Mouse (Mus musculus): ENCODE results near the gene Notch1. TPM values are rescaled to one million over a fixed set of nuclear protein-coding genes. Genes with fewer than 3 reads are reported as not detected.
A peak's percentile ranks its signal among the peaks of the same experiment; 100 is the strongest.

The Notch1 gene
- polyA plus RNA-seq, 1 experiment from 2014 or later = 48.2 TPM

GRCm38 (mm10) chr2:26496451-26496850, 20.0 kb downstream of the Notch1 start:
- H3K4me3 ChIP-seq = no peak overlapping the region
- 0 out of 2 replicates have a peak overlapping the region, but pooled peaks have one; percentile 3 for H3K9ac ChIP-seq
- H3K4me1 ChIP-seq = peaks cover 97% of the 10 kb centered on the region
- no peaks in the 10 kb centered on the region for H3K9me3 ChIP-seq
- peak overlapping the region; percentile 81 for H3K4me2 ChIP-seq (replicated peaks)
- H3K27ac ChIP-seq = 0 out of 2 replicates have a peak overlapping the region, but pooled peaks have one; percentile 27
- peaks cover 13% of the 10 kb centered on the region; the same call in 1 of the 2 replicates for H3K36me3 ChIP-seq
- 87% methylated on average over 3 of the region's 3 CpGs for WGBS
- no peak for ATAC-seq (ENCODE audit: low FRiP score, low read depth)
- H3K27me3 ChIP-seq (replicated peaks) = no peaks in the 10 kb centered on the region

- 76% methylated on average over 2 of the region's 2 CpGs for WGBS
Observed at GRCm38 (mm10) chr2:26495701-26496100, 20.8 kb downstream of the Notch1 start.

GRCm38 (mm10) chr2:26494991-26495390, 21.5 kb downstream of the Notch1 start:
- peak overlapping the region; percentile 68; the same call in 1 of the 2 replicates for H3K27ac ChIP-seq
- ATAC-seq (ENCODE audit: low FRiP score, low read depth) = no peak

More at GRCm38 (mm10) chr2:26495701-26496100, 20.8 kb downstream of the Notch1 start:
- 0 out of 2 replicates have a peak overlapping the region, but pooled peaks have one; percentile 27 for H3K27ac ChIP-seq
- no peak overlapping the region for H3K4me3 ChIP-seq
- no peaks in the 10 kb centered on the region for H3K27me3 ChIP-seq (replicated peaks)
- H3K9ac ChIP-seq = 0 out of 2 replicates have a peak overlapping the region, but pooled peaks have one; percentile 3
- H3K9me3 ChIP-seq = no peaks in the 10 kb centered on the region
- H3K4me2 ChIP-seq (replicated peaks) = peak overlapping the region; percentile 81; the same call in 1 of the 2 replicates
- peaks cover 98% of the 10 kb centered on the region for H3K4me1 ChIP-seq
- no peak for ATAC-seq (ENCODE audit: low FRiP score, low read depth)
- peaks cover 13% of the 10 kb centered on the region; the same call in 1 of the 2 replicates for H3K36me3 ChIP-seq

GRCm38 (mm10) chr2:26494396-26494795, 22.1 kb downstream of the Notch1 start:
- Histone ChIP-seq H3K4me1 (peaks cover 100% of the 10 kb centered on the region), H3K4me3 (no peak overlapping the region), H3K9ac (peak overlapping the region; percentile 29; the same call in 1 of the 2 replicates), H3K9me3 (no peaks in the 10 kb centered on the region), H3K36me3 (peaks cover 11% of the 10 kb centered on the region; the same call in 1 of the 2 replicates), H3K27ac (peak overlapping the region; percentile 68), H3K4me2 (replicated peaks) (peak overlapping the region; percentile 81), H3K27me3 (replicated peaks) (no peaks in the 10 kb centered on the region)
- no peak for ATAC-seq (ENCODE audit: low FRiP score, low read depth)
- WGBS = 54% methylated on average over 7 of the region's 7 CpGs

More at GRCm38 (mm10) chr2:26494991-26495390, 21.5 kb downstream of the Notch1 start:
- WGBS = 68% methylated on average over 5 of the region's 5 CpGs
- Histone ChIP-seq H3K36me3 (peaks cover 13% of the 10 kb centered on the region; the same call in 1 of the 2 replicates), H3K9me3 (no peaks in the 10 kb centered on the region), H3K4me3 (no peak overlapping the region), H3K4me2 (replicated peaks) (peak overlapping the region; percentile 81), H3K4me1 (peaks cover 100% of the 10 kb centered on the region), H3K9ac (no peak overlapping the region), H3K27me3 (replicated peaks) (no peaks in the 10 kb centered on the region)

GRCm38 (mm10) chr2:26493021-26493781, 23.3 kb downstream of the Notch1 start:
- Histone ChIP-seq H3K36me3 (no peaks in the 10 kb centered on the region; the same call in 1 of the 2 replicates), H3K4me2 (replicated peaks) (peak overlapping the region; percentile 81), H3K9ac (peak overlapping the region; percentile 35; the same call in 1 of the 2 replicates), H3K27ac (peak overlapping the region; percentile 39; the same call in 1 of the 2 replicates), H3K4me3 (0 out of 2 replicates have a peak overlapping the region, but pooled peaks have one; percentile 11), H3K9me3 (no peaks in the 10 kb centered on the region), H3K27me3 (replicated peaks) (no peaks in the 10 kb centered on the region), H3K4me1 (peaks cover 100% of the 10 kb centered on the region)
- WGBS = 20% methylated on average over 9 of the region's 9 CpGs
- no peak for ATAC-seq (ENCODE audit: low FRiP score, low read depth)

- no peak for ATAC-seq (ENCODE audit: low FRiP score, low read depth)
- peak overlapping the region; percentile 55 for H3K4me2 ChIP-seq (replicated peaks)
- 28% methylated on average over 4 of the region's 4 CpGs for WGBS
- peak overlapping the region; percentile 96; the same call in 1 of the 2 replicates for H3K27ac ChIP-seq
- no peak overlapping the region for H3K4me3 ChIP-seq
- no peaks in the 10 kb centered on the region for H3K27me3 ChIP-seq (replicated peaks)
- H3K9ac ChIP-seq = 0 out of 2 replicates have a peak overlapping the region, but pooled peaks have one; percentile 33
- no peaks in the 10 kb centered on the region for H3K36me3 ChIP-seq
- peaks cover 100% of the 10 kb centered on the region for H3K4me1 ChIP-seq
- no peaks in the 10 kb centered on the region for H3K9me3 ChIP-seq
Observed at GRCm38 (mm10) chr2:26490760-26491301, 25.6 kb downstream of the Notch1 start.

- H3K9ac ChIP-seq = peak overlapping the region; percentile 18; the same call in 1 of the 2 replicates
- peaks cover 16% of the 10 kb centered on the region for H3K36me3 ChIP-seq
- no peaks in the 10 kb centered on the region for H3K27me3 ChIP-seq (replicated peaks)
- ATAC-seq (ENCODE audit: low FRiP score, low read depth) = peak; percentile 23
- H3K27ac ChIP-seq = peak overlapping the region; percentile 96
- H3K9me3 ChIP-seq = no peaks in the 10 kb centered on the region
- H3K4me1 ChIP-seq = peaks cover 100% of the 10 kb centered on the region
- WGBS = 43% methylated on average over 9 of the region's 9 CpGs
- H3K4me2 ChIP-seq (replicated peaks) = peak overlapping the region; percentile 55
- no peak overlapping the region for H3K4me3 ChIP-seq
Observed at GRCm38 (mm10) chr2:26488535-26489135, 27.8 kb downstream of the Notch1 start.

- no peak overlapping the region for H3K4me3 ChIP-seq
- H3K9ac ChIP-seq = peak overlapping the region; percentile 41
- H3K36me3 ChIP-seq = peaks cover 26% of the 10 kb centered on the region
Observed at GRCm38 (mm10) chr2:26487322-26488021, 29.0 kb downstream of the Notch1 start.

GRCm38 (mm10) chr2:26486835-26487321, 29.6 kb downstream of the Notch1 start:
- Histone ChIP-seq H3K4me1 (peaks cover 100% of the 10 kb centered on the region), H3K36me3 (peaks cover 32% of the 10 kb centered on the region), H3K9ac (peak overlapping the region; percentile 41; the same call in 1 of the 2 replicates), H3K9me3 (no peaks in the 10 kb centered on the region), H3K4me3 (no peak overlapping the region), H3K27me3 (replicated peaks) (no peaks in the 10 kb centered on the region), H3K4me2 (replicated peaks) (peak overlapping the region; percentile 55), H3K27ac (peak overlapping the region; percentile 96)
- 4% methylated on average over 3 of the region's 3 CpGs for WGBS
- ATAC-seq (ENCODE audit: low FRiP score, low read depth) = peak; percentile 51

More at GRCm38 (mm10) chr2:26487322-26488021, 29.0 kb downstream of the Notch1 start:
- H3K9me3 ChIP-seq = no peaks in the 10 kb centered on the region
- H3K27me3 ChIP-seq (replicated peaks) = no peaks in the 10 kb centered on the region
- ATAC-seq (ENCODE audit: low FRiP score, low read depth) = peak; percentile 19
- 4% methylated on average over 18 of the region's 18 CpGs for WGBS
- peaks cover 100% of the 10 kb centered on the region for H3K4me1 ChIP-seq
- H3K27ac ChIP-seq = peak overlapping the region; percentile 96
- peak overlapping the region; percentile 55 for H3K4me2 ChIP-seq (replicated peaks)

- Histone ChIP-seq H3K27me3 (replicated peaks) (no peaks in the 10 kb centered on the region), H3K4me1 (peaks cover 99% of the 10 kb centered on the region), H3K4me3 (no peak overlapping the region), H3K9me3 (no peaks in the 10 kb centered on the region), H3K9ac (peak overlapping the region; percentile 41), H3K4me2 (replicated peaks) (peak overlapping the region; percentile 55), H3K36me3 (peaks cover 37% of the 10 kb centered on the region), H3K27ac (peak overlapping the region; percentile 96)
- 6% methylated on average over 5 of the region's 5 CpGs for WGBS
- ATAC-seq (ENCODE audit: low FRiP score, low read depth) = no peak
Observed at GRCm38 (mm10) chr2:26486264-26486810, 30.1 kb downstream of the Notch1 start.

GRCm38 (mm10) chr2:26485710-26486109, 30.8 kb downstream of the Notch1 start:
- no peak overlapping the region for H3K4me3 ChIP-seq

More at GRCm38 (mm10) chr2:26485710-26486109, 30.8 kb downstream of the Notch1 start:
- Histone ChIP-seq H3K9ac (0 out of 2 replicates have a peak overlapping the region, but pooled peaks have one; percentile 41), H3K36me3 (peaks cover 44% of the 10 kb centered on the region), H3K27ac (peak overlapping the region; percentile 96), H3K27me3 (replicated peaks) (no peaks in the 10 kb centered on the region), H3K4me1 (peaks cover 93% of the 10 kb centered on the region), H3K4me2 (replicated peaks) (peak overlapping the region; percentile 55), H3K9me3 (no peaks in the 10 kb centered on the region)
- WGBS = 13% methylated on average over 7 of the region's 7 CpGs
- ATAC-seq (ENCODE audit: low FRiP score, low read depth) = peak; percentile 50

All from neural tube, embryonic 12.5 days (tissue).